In genomic region chrX:159532427-159532810, GRCm38 (mm10) we compare ENCODE assay signal across 8 mouse cellular contexts. TPM values are rescaled to one million over a fixed set of nuclear protein-coding genes. Genes with fewer than 3 reads are reported as not detected.
DNase-seq lines count a peak whose midpoint lies in the region; ATAC-seq lines count a peak whose summit lies in the region.

No protein-coding gene starts in this region.

- H3K27me3 ChIP-seq in hindbrain, embryonic 12.5 days = peaks cover 4% of the 10 kb centered on the region; the same call in 1 of the 2 replicates

- H3K27ac ChIP-seq in hindbrain, embryonic 12.5 days = peak overlapping the region; percentile 85

- H3K4me1 ChIP-seq in hindbrain, embryonic 12.5 days = no peaks in the 10 kb centered on the region

- peak overlapping the region; percentile 76 for H3K9ac ChIP-seq in hindbrain, embryonic 12.5 days

- 21% methylated on average over 31 of the region's 38 CpGs for WGBS in hindbrain, embryonic 12.5 days

- no peaks in the 10 kb centered on the region for H3K36me3 ChIP-seq in hindbrain, embryonic 12.5 days

- peak overlapping the region; percentile 46 for H3K4me2 ChIP-seq in hindbrain, embryonic 12.5 days (replicated peaks)

- H3K4me3 ChIP-seq in hindbrain, embryonic 12.5 days = peak overlapping the region; percentile 63

- ATAC-seq in hindbrain, embryonic 12.5 days (ENCODE audit: low FRiP score) = peak; percentile 98

- no peaks in the 10 kb centered on the region for H3K9me3 ChIP-seq in hindbrain, embryonic 12.5 days (replicated peaks)

- peak; percentile 97 for DNase-seq in NIH3T3 (ENCODE audit: low read depth)
- DNase-seq in cerebellum, postnatal 10 days = peak; percentile 98 to 99
- peak; percentile 92 to 94 for DNase-seq in frontal cortex, postnatal 10 days (ENCODE audit: low spot score in 2 of 2)
- peak; percentile 90 to 95 for DNase-seq in layer of hippocampus, postnatal 14 days (ENCODE audit: low spot score in 2 of 2)
- peak; percentile 96 for DNase-seq in lung, postnatal 14 days
- peak; percentile 86 for DNase-seq in retina, adult 2 months (ENCODE audit: low read depth, low spot score)
- DNase-seq in thymus, postnatal 36 days = peak; percentile 96 to 98

RNA-seq across cellular contexts. Expression of gene Bclaf3, which starts 5.9 kb away (rescaled TPM):
- polyA plus RNA-seq in hindbrain, embryonic 12.5 days (2016; fragmentation: Nextera tagmentation; extraction: Ambion mirVana) = 33.1 and 35.1 TPM in 2 replicates
- 1 to 10 TPM; 7.9 to 8.2 TPM for total RNA-seq in layer of hippocampus, postnatal 14 days (2021)

Comparison
In these comparisons a context has a peak if more than half of its experiments do, and no peak if none do; other contexts are left out.
1. Peak in every context shown above with its lines: DNase-seq, ATAC-seq, H3K4me3 ChIP-seq and H3K27ac ChIP-seq.